Mouse (Mus musculus): ENCODE data around the gene Zmiz1.

Gene Zmiz1

GRCm38 (mm10) chr14:25620766-25621165 is 161.8 kb downstream of the Zmiz1 start:
- no peak for DNase-seq

GRCm38 (mm10) chr14:25623698-25624097 is 164.7 kb downstream of the Zmiz1 start:
- no peak for DNase-seq

GRCm38 (mm10) chr14:25624659-25625058 is 165.7 kb downstream of the Zmiz1 start:
- DNase-seq: no peak

- DNase-seq: no peak
These were observed 168.7 kb downstream of the Zmiz1 start for GRCm38 (mm10) chr14:25627599-25628255.

- DNase-seq: no peak
These were observed 169.6 kb downstream of the Zmiz1 start for GRCm38 (mm10) chr14:25628448-25629099.

- no peak for DNase-seq
These were observed 171.1 kb downstream of the Zmiz1 start for GRCm38 (mm10) chr14:25629866-25630606.

GRCm38 (mm10) chr14:25630647-25631409 is 171.8 kb downstream of the Zmiz1 start:
- no peak for DNase-seq

GRCm38 (mm10) chr14:25631481-25631880 is 172.5 kb downstream of the Zmiz1 start:
- no peak for DNase-seq

GRCm38 (mm10) chr14:25633539-25634300 is 174.7 kb downstream of the Zmiz1 start:
- no peak for DNase-seq

- DNase-seq: no peak
These were observed 175.3 kb downstream of the Zmiz1 start for GRCm38 (mm10) chr14:25634328-25634727.

GRCm38 (mm10) chr14:25635746-25636145 is 176.8 kb downstream of the Zmiz1 start:
- no peak for DNase-seq

GRCm38 (mm10) chr14:25636297-25636696 is 177.3 kb downstream of the Zmiz1 start:
- DNase-seq: no peak

- DNase-seq: no peak
These were observed 180.3 kb downstream of the Zmiz1 start for GRCm38 (mm10) chr14:25639120-25639758.

- no peak for DNase-seq
These were observed 181.0 kb downstream of the Zmiz1 start for GRCm38 (mm10) chr14:25639979-25640378.

GRCm38 (mm10) chr14:25640421-25641056 is 181.6 kb downstream of the Zmiz1 start:
- no peak for DNase-seq

GRCm38 (mm10) chr14:25641067-25641466 is 182.1 kb downstream of the Zmiz1 start:
- no peak for DNase-seq

- DNase-seq: no peak
These were observed 186.7 kb downstream of the Zmiz1 start for GRCm38 (mm10) chr14:25645717-25646116.

- DNase-seq: peak; percentile 69
These were observed 187.2 kb downstream of the Zmiz1 start for GRCm38 (mm10) chr14:25646161-25646621.

- no peak for DNase-seq
These were observed 192.1 kb downstream of the Zmiz1 start for GRCm38 (mm10) chr14:25651131-25651530.

- DNase-seq: no peak
These were observed 192.9 kb downstream of the Zmiz1 start for GRCm38 (mm10) chr14:25651905-25652304.
